Mouse (Mus musculus): ENCODE measurements around the gene Bahcc1. TPM values are rescaled to one million over a fixed set of nuclear protein-coding genes. Genes with fewer than 3 reads are reported as not detected.

The Bahcc1 gene
- polyA plus RNA-seq, 1 experiment from 2014 or later: 4.6 TPM

GRCm38 (mm10) chr11:120228116-120228890, 4.4 kb upstream of the Bahcc1 start:
- DNase-seq (ENCODE audit: low spot score): no peak

DNA sequence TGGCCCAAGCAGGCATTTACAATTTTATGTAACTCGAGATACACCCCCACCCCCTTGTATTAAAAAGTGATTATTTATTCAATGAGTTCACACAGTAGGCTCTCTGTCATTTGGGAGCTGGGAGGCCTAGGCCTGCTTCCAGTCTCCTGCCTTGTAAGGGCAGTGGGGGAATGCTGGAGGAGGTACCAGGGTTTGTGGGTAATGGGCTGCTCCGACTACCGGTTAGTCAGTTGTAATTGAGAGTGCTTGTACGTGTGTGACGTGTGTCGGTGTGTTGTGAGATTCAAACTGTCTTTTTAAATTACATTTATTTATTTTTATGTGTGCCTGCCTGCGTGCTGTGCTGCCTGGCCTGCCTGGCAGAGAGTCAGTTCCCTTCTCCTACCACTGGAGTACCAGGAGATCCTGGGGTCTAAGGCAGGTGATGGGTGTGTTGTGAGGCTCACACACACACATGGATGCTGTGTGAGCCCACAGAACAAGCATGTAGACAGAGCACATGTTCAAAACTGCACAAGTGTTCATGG, 3.8 kb upstream of the Bahcc1 start:
- no peak for DNase-seq (ENCODE audit: low spot score)

DNA sequence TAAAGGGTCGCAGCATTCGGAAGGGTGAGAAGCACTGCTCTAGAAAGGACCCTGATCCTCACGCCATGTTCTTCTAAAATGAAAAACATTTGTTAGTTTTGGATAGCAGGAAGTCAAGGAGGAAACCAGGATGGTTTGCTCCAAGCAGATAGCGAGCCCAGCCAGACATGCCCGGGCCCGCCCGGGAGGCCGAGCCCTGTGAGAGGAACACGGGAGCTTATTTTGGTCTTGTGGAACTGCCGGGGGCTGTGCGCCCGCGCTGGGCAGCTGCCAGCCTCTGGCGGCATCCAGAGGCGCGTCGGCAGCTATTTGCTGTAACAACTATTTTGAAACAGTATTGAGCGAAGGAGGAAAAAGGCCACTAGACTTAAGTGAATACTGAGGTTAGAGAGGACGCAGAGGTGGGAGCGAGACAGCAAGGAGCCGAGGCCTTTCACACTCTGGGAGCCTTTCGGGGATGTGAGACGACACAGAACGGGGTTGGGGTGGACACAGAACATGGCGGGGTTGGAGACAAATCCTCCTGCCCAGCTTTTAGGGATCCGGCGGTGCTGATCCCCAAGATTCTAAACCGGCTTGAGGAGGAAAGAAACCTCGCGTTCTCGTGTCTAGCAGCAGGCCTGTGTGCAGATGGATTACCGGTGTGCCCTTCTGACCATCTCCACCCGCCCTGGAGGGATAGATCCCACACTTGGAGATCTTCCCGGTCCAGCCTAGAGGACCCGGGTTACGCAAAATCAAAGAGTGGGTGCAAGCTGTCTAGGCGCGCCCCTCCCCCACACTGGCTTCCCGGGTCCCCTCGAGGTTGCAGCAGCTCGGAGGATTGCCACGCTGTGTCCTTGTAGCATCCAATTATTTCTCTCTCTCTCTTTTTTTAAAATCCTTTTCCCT, 2.6 kb upstream of the Bahcc1 start:
- peak; percentile 41 for DNase-seq (ENCODE audit: low spot score)

GRCm38 (mm10) chr11:120230841-120231370, 1.8 kb upstream of the Bahcc1 start:
- no peak for DNase-seq (ENCODE audit: low spot score)

DNA sequence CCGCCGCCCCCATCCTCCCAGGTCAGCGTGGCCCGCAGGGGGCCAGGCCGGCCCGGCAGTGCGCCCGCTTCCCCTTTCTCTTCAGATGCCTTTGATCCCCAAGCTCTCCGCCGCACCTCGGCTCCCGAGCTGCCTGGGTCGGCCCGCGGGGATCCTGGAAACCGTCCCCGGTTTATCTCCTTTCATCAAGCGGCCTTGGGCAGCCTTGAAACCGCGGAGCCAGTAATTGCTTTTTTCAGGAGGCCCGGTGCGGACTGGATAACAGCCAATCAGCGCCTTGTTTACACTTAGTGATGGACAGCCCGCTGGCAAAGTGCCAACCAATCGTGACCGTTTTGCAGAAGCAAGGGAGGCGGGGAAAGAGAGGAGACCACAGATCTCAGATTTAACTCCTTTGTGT, 1.4 kb upstream of the Bahcc1 start:
- DNase-seq (ENCODE audit: low spot score): peak; percentile 95

DNA sequence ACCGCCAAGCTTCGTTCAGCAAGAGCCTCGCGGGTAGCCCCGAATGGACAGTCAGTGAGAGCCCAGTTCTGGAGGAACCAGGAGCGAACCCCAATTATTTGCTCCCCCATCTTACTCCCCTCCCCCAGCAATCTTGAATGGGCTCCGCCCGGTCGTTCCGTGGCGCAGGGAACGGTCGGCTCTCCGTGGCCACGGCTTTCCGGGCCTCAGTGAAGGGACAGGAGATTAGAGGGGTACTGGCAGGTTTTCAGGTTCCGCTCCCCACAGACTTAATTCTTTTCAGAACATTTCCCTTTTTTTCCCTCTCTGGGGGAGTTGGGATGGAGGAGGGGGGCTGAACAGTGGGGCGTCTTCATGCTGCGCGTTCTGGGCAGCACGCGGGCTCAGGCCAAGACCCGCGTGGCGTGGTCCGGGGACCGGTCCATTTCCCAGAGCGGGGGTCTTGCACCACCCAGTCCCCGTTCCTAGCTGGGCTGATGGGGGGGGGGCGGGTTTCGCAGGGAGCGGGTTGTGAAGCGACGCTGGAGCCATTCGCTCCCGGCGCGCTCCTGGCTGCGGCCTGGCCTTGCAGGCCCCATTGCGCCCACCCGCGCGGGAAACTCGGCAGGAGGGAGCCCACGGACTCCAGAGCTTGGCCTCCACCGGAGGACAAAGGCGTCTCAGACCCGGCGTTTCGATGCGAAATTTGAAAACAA, 841 bp downstream of the Bahcc1 start:
- DNase-seq (ENCODE audit: low spot score): peak; percentile 26

- peak; percentile 50 for DNase-seq (ENCODE audit: low spot score)
Measured at GRCm38 (mm10) chr11:120234136-120234775, 1.5 kb downstream of the Bahcc1 start.

- DNase-seq (ENCODE audit: low spot score): no peak
Measured at GRCm38 (mm10) chr11:120234776-120235181, 2.0 kb downstream of the Bahcc1 start.

DNA sequence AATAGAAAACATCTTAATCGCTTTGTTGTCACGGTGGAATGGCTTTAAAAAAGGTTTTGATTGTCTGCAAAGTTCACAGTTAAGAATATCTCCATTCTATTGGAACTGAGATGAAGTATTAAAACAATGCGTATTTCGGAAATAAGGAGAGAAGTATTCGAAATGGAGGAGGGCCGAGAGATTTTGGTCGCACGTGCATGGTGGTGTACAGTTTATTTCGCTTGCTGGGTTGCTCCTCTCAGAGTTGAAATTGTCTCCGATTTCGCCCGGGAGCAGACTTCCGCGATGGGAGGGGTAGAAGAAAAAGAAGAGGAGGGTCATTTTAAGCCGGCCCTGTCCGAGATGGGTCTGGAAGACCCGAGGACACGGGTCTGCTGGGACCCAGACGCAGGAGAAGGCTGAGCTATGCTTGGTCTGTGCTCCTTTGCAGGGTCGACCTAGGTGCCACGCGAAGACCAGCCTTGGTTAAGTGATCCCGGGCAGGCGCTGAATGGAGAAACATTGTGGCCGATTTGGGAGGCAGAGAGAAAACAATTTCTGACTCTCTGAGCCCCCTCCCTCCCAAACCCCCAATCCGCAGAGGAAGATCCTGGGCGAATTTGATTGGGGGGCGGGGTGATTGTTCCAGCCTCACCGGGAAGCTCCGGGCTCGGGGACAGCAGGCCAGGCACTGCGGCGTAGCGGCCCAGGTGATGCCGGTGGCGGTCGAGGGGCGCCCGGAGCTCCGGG, 2.8 kb downstream of the Bahcc1 start:
- no peak for DNase-seq (ENCODE audit: low spot score)

- no peak for DNase-seq (ENCODE audit: low spot score)
Measured at GRCm38 (mm10) chr11:120236114-120236437, 3.3 kb downstream of the Bahcc1 start.

DNA sequence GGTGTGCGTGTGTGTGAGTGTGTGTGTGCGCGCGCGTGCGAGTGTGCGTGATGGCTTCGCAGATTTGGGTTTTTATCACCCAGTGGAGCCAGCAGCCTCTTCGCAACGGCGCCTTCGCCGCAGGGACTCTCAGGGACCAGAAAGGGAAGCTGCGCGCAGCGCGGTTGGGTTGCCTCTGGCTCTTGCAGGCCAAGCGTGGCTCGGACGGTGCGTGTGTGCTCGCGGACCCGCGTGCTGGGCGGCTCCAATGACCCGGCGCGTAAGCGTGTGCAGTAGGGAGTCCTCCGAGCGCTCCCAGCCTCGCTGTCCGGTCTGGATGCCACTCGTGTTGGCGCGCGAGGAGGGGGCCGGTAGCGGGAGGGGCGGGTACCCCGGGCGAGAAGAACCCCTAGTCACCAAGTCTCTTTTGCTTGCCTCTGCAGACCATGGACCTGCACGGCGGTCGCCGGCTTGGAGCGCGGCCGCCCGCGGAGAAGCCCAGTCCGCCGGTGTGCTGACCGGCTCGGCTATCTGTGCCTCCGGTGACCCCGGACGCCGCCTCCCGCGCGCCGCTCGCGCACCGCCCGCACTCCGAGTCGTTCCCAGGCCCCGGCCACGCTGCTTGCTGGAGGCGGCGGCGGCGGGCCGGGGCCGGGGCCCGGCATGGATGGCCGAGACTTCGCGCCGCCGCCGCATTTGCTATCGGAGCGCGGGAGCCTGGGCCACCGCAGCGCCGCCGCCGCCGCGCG, 3.9 kb downstream of the Bahcc1 start:
- peak; percentile 44 for DNase-seq (ENCODE audit: low spot score)

GRCm38 (mm10) chr11:120237166-120238131, 4.7 kb downstream of the Bahcc1 start:
- peak; percentile 44 for DNase-seq (ENCODE audit: low spot score)

DNA sequence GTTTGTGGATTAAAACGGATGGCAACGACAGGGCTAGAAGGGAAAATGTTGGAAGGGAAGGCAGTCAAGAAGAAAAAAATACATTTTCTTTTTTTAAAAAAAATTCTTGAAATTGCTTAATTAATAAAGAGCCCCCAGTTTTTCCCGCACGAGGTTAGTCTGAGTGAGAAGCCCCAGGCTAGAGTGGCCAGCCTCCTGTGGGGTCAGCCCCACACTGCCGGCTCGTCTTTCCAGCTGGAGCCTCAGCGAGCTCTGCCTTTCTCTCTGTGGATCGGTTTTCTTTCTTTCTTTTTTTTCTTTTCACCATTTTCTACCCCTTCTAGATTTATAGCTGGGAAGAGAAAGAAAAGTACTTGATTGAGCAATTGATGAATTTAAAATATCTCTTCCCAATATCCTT, 5.6 kb downstream of the Bahcc1 start:
- DNase-seq (ENCODE audit: low spot score): no peak

DNA sequence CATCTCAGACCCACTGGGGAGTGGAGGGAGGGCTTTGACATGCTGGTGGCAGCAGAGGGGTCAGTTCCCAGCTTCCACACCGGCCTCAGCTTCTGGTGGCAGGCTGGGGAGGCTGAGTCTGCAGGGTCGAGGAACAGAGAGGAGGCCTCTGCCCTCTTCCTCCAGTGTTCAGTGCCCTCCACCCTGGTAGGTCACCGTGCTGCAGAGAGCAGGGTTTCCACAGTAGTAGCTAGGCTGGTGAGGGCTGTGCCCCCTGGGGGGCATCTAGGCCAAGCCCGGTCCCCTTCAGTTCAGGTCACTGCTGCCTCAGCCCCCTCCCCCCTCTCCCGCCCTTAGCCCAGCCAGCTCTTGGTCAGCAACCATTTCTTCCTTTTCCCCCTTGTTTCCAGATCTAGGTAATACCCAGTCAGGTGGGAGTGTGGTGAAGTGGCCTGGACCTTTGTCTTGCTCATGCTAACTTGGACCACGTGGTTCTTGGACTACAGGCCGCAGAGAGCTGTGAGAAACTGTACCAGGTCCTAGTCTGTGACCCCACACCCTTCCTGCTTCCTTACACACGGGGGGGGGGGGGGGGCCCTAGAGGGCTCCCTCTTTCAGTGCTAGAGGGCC, 6.1 kb downstream of the Bahcc1 start:
- DNase-seq (ENCODE audit: low spot score): no peak

DNA sequence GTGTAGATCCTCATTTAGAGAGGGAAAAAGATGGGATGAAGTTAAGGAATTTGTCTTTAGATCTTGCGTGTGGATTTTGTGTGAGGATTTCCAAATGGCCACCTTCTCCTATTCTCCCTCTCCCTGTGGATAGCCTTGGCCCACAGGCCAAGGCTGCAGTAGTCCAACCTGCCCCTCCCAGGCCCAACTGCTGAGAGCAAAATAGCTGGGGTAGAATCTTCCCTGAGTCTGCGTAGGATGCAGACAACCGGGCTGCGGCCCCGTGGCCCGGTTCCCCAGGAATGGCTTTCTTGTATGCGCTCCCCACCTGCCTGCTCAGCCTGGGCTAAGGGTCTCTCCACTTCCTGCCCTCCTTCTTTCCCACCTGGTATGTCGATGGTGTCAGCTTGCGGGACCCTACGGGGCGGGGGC, 6.8 kb downstream of the Bahcc1 start:
- no peak for DNase-seq (ENCODE audit: low spot score)

DNA sequence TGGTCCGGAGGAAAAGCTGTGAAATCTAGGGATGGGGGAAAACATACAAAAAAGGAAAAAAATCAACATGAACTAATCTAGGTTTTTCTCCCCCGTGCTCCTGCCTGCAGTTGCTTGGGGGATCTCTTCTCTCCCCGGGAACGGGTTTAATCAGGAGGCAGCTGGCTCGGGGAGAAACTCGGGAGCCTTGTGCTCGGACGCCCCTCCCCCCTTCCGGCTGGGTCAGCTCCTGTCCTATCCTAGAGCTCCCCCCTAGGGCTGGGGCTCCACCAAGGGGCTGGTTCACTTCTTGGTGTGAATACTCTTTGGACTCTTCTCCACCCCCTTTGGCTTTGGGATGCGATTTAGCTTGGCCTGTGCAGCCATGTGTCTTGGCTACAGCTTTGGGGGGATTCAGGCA, 7.5 kb downstream of the Bahcc1 start:
- DNase-seq (ENCODE audit: low spot score): no peak

GRCm38 (mm10) chr11:120240941-120241890, 8.5 kb downstream of the Bahcc1 start:
- DNase-seq (ENCODE audit: low spot score): no peak
